Mouse (Mus musculus) intestine, postnatal 0 days (tissue): Measurements from ENCODE around the gene Zfp114. TPM values are rescaled to one million over a fixed set of nuclear protein-coding genes. Genes with fewer than 3 reads are reported as not detected.

ENCODE experiments used
- ATAC-seq: fragments of 200-750 bp; cut with Nextera tagmentation; 2 replicates; pipeline ENCODE4 v1.8.0; 2017; ENCODE audit warnings: mild to moderate bottlenecking, moderate TSS enrichment, moderate library complexity
- H3K27ac ChIP-seq: fragments of 300-500 bp; sonication (generic); 2 replicates; pipeline ENCODE4 v1.5.1; 2014; ENCODE audit warnings: mild to moderate bottlenecking, low read depth, low read length, moderate library complexity
- H3K27me3 ChIP-seq: fragments of 300-500 bp; sonication (generic); replicated peaks from 2 replicates; pipeline ENCODE4 v1.6.1; 2014; ENCODE audit warnings: low read length, mixed read lengths; ENCODE audit not compliant: control insufficient read depth, insufficient read depth
- H3K36me3 ChIP-seq: fragments of 300-500 bp; sonication (generic); 2 replicates; pipeline ENCODE4 v1.6.1; 2014; ENCODE audit warnings: mild to moderate bottlenecking, moderate library complexity; ENCODE audit not compliant: control insufficient read depth, insufficient read depth
- H3K4me1 ChIP-seq: fragments of 300-500 bp; sonication (generic); replicated peaks from 2 replicates; pipeline ENCODE4 v1.6.1; 2014; ENCODE audit warnings: antibody characterized with exemption, low read length, mixed read lengths; ENCODE audit not compliant: control insufficient read depth, insufficient read depth
- H3K4me2 ChIP-seq: fragments of 300-500 bp; sonication (generic); replicated peaks from 2 replicates; pipeline ENCODE4 v1.6.1; 2014; ENCODE audit warnings: low read depth, mild to moderate bottlenecking, moderate library complexity
- H3K4me3 ChIP-seq: fragments of 300-500 bp; sonication (generic); 2 replicates; pipeline ENCODE4 v1.5.1; 2014; ENCODE audit warnings: low read depth, low read length
- H3K9ac ChIP-seq: fragments of 300-500 bp; sonication (generic); 2 replicates; pipeline ENCODE4 v1.6.1; 2014; ENCODE audit warnings: mild to moderate bottlenecking, low read depth, low read length
- H3K9me3 ChIP-seq: fragments of 300-500 bp; sonication (generic); 2 replicates; pipeline ENCODE4 v1.6.1; 2016; ENCODE audit warnings: mixed run types; ENCODE audit not compliant: control insufficient read depth
- CTCF ChIP-seq: sonication (generic); IDR thresholded peaks from 2 replicates; pipeline ENCODE4 v1.5.1; 2016; ENCODE audit warnings: low read depth, mild to moderate bottlenecking, control low read depth, antibody characterized with exemption, moderate library complexity
- WGBS: fragments of 180-500 bp; shearing (Covaris S2); extraction: QIAGEN DNeasy Blood & Tissue Kit; methylation state at CpG from one replicate; pipeline ENCODE4 v1.1.7; 2014; 5-methylcytosine and 5-hydroxymethylcytosine counted together
- polyA plus RNA-seq: library from polyadenylated mRNA; unstranded; fragments of >200 nt; fragmentation: Nextera tagmentation; extraction: Ambion mirVana; gene quantifications from 2 replicates; pipeline ENCODE4 v1.2.1, GENCODE M21; 2015

Zfp114 gene
- polyA plus RNA-seq, 1 experiment from 2014 or later: 0.72 TPM

GRCm38 (mm10) chr7:24175337-24175711 lies 464 bp downstream of the Zfp114 start:
- ATAC-seq: no peak
- Histone ChIP-seq H3K9me3 (no peaks in the 10 kb centered on the region), H3K4me2 (peak overlapping the region; percentile 66), H3K9ac (no peak overlapping the region), H3K27me3 (no peaks in the 10 kb centered on the region), H3K36me3 (no peaks in the 10 kb centered on the region), H3K4me1 (no peaks in the 10 kb centered on the region), H3K27ac (no peak overlapping the region), H3K4me3 (peak overlapping the region; percentile 55)
- WGBS: 52% methylated on average over 6 of the region's 6 CpGs
- no peak for TF ChIP-seq CTCF

GRCm38 (mm10) chr7:24187611-24188010 lies 12.8 kb downstream of the Zfp114 start:
- no peak overlapping the region for H3K4me3 ChIP-seq
- H3K4me2 ChIP-seq: no peak overlapping the region
- H3K4me1 ChIP-seq: no peaks in the 10 kb centered on the region
- H3K27me3 ChIP-seq: no peaks in the 10 kb centered on the region; the same call in 1 of the 2 replicates
- no peak for TF ChIP-seq CTCF
- H3K9me3 ChIP-seq: no peaks in the 10 kb centered on the region
- no peaks in the 10 kb centered on the region for H3K36me3 ChIP-seq
- WGBS: 65% methylated on average over 1 of the region's 1 CpGs
- ATAC-seq: no peak
- no peak overlapping the region for H3K9ac ChIP-seq
- H3K27ac ChIP-seq: no peak overlapping the region

GRCm38 (mm10) chr7:24188901-24189570 lies 14.2 kb downstream of the Zfp114 start:
- Histone ChIP-seq H3K9ac (no peak overlapping the region), H3K27me3 (no peaks in the 10 kb centered on the region; the same call in 1 of the 2 replicates), H3K36me3 (0 out of 2 replicates have a peak, but pooled peaks cover 2% of the 10 kb centered on the region), H3K4me3 (no peak overlapping the region), H3K4me1 (no peaks in the 10 kb centered on the region), H3K27ac (no peak overlapping the region), H3K4me2 (no peak overlapping the region), H3K9me3 (peaks cover 5% of the 10 kb centered on the region; the same call in 1 of the 2 replicates)
- 71% methylated on average over 4 of the region's 4 CpGs for WGBS
- no peak for ATAC-seq
- no peak for TF ChIP-seq CTCF

DNA sequence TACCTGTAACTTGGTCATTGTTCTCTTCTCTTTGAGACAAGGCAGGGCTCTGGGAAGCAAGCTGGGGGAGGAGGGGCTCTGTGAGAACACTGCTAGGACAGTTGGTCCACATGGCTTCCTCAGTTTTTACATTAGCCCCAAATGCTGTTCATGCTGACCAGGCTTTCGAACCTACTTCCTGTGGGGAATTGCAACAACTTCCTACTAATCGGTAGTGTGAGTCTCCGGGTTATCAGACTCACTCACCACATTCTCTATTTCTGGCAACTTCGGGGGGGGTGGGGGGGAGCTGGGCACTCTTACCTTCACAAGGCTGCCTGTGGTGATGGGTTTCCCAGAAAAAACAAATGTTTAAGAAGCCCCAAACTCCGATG lies 14.7 kb downstream of the Zfp114 start:
- H3K36me3 ChIP-seq: 0 out of 2 replicates have a peak, but pooled peaks cover 7% of the 10 kb centered on the region
- H3K27ac ChIP-seq: no peak overlapping the region
- no peak overlapping the region for H3K4me3 ChIP-seq
- no peak for TF ChIP-seq CTCF
- no peaks in the 10 kb centered on the region; the same call in 1 of the 2 replicates for H3K27me3 ChIP-seq
- WGBS: 71% methylated on average over 5 of the region's 5 CpGs
- peaks cover 9% of the 10 kb centered on the region; the same call in 1 of the 2 replicates for H3K9me3 ChIP-seq
- no peak overlapping the region for H3K9ac ChIP-seq
- ATAC-seq: no peak
- H3K4me1 ChIP-seq: no peaks in the 10 kb centered on the region
- H3K4me2 ChIP-seq: no peak overlapping the region

- Histone ChIP-seq H3K4me1 (no peaks in the 10 kb centered on the region), H3K9ac (no peak overlapping the region), H3K27me3 (no peaks in the 10 kb centered on the region; the same call in 1 of the 2 replicates), H3K36me3 (0 out of 2 replicates have a peak, but pooled peaks cover 8% of the 10 kb centered on the region), H3K4me3 (no peak overlapping the region), H3K9me3 (peaks cover 9% of the 10 kb centered on the region; the same call in 1 of the 2 replicates), H3K27ac (no peak overlapping the region), H3K4me2 (no peak overlapping the region)
- WGBS: 48% methylated on average over 2 of the region's 2 CpGs
- TF ChIP-seq CTCF: no peak
- ATAC-seq: no peak
Observed at GRCm38 (mm10) chr7:24191361-24191760, 16.5 kb downstream of the Zfp114 start.

GRCm38 (mm10) chr7:24193157-24193556 lies 18.3 kb downstream of the Zfp114 start:
- Histone ChIP-seq H3K4me2 (no peak overlapping the region), H3K27ac (no peak overlapping the region), H3K4me1 (no peaks in the 10 kb centered on the region), H3K36me3 (peaks cover 21% of the 10 kb centered on the region), H3K27me3 (no peaks in the 10 kb centered on the region; the same call in 1 of the 2 replicates), H3K4me3 (no peak overlapping the region), H3K9ac (no peak overlapping the region), H3K9me3 (peaks cover 11% of the 10 kb centered on the region)
- 28% methylated on average over 3 of the region's 3 CpGs for WGBS
- peak; percentile 87 for ATAC-seq
- TF ChIP-seq CTCF: no peak
